Mouse (Mus musculus) midbrain, embryonic 10.5 days (tissue): ENCODE data around the gene Hao1. TPM values are rescaled to one million over a fixed set of nuclear protein-coding genes. Genes with fewer than 3 reads are reported as not detected.

Source experiments
- DNase-seq: peaks from one replicate; pipeline ENCODE4 v3.0.0-alpha.2; 2017; ENCODE audit warnings: low spot score
- H3K27ac ChIP-seq: fragments of 300-500 bp; sonication (generic); replicated peaks from 2 replicates; pipeline ENCODE4 v1.5.1; 2016; ENCODE audit warnings: mild to moderate bottlenecking
- H3K27me3 ChIP-seq: fragments of 300-500 bp; sonication (generic); 2 replicates; pipeline ENCODE4 v1.6.1; 2016; ENCODE audit warnings: low read depth, mild to moderate bottlenecking; ENCODE audit not compliant: poor library complexity, severe bottlenecking
- H3K36me3 ChIP-seq: fragments of 300-500 bp; sonication (generic); 2 replicates; pipeline ENCODE4 v1.6.1; 2016; ENCODE audit warnings: mild to moderate bottlenecking, moderate library complexity
- H3K4me1 ChIP-seq: fragments of 300-500 bp; sonication (generic); 2 replicates; pipeline ENCODE4 v1.6.1; 2016
- H3K4me3 ChIP-seq: fragments of 300-500 bp; sonication (generic); 2 replicates; pipeline ENCODE4 v1.5.1; 2016; ENCODE audit warnings: mild to moderate bottlenecking, moderate library complexity
- H3K9me3 ChIP-seq: fragments of 300-500 bp; sonication (generic); replicated peaks from 2 replicates; pipeline ENCODE4 v1.6.1; 2016; ENCODE audit warnings: mild to moderate bottlenecking
- WGBS: fragments of 180-500 bp; shearing (Covaris S2); methylation state at CpG from one replicate; pipeline ENCODE4 v1.1.7; 2016; 5-methylcytosine and 5-hydroxymethylcytosine counted together
- polyA plus RNA-seq: library from polyadenylated mRNA; unstranded; fragments of >200 nt; fragmentation: Nextera tagmentation; extraction: Ambion mirVana; gene quantifications from 2 replicates; pipeline ENCODE4 v1.2.1, GENCODE M21; 2016

Hao1 gene
- polyA plus RNA-seq, 1 experiment from 2014 or later: not detected

DNA sequence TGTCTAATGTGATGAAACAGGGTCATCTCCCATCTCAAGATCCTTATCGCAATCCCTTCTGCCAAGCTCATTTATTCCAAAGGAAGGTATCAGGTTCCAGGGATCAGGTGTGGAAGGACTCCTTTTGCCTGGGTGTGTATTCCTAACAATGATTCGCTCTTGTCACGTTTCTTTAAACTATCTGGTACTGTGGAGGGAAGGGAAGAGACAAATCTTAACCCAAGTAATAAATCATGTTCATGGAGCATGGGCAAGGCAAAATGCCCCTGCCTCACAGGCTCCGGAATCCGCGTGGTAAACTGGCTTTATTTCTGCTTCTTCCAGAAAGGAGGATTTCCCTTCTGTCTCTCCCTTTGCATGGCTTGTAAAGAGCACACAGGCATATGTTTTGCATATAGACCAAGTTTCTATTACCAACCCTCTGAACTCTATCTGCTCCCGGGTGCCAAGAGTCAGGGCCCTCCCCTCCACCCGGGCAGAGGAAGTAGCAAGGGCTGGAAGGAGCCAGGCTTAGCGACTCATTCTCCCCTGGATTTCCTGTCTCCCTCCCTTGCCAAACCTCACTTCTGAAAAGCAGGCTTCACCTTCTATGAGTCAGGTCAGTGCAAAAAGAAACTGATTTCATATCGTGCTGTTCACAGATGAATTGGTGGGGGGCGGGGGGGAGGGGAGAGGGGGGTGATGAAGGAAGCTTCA, 26.6 kb downstream of the Hao1 start:
- WGBS: 79% methylated on average over 11 of the region's 11 CpGs
- DNase-seq: no peak
- H3K36me3 ChIP-seq: no peaks in the 10 kb centered on the region
- no peaks in the 10 kb centered on the region for H3K9me3 ChIP-seq
- H3K4me1 ChIP-seq: no peaks in the 10 kb centered on the region
- H3K27me3 ChIP-seq: no peaks in the 10 kb centered on the region
- no peak overlapping the region for H3K27ac ChIP-seq
- no peak overlapping the region for H3K4me3 ChIP-seq

DNA sequence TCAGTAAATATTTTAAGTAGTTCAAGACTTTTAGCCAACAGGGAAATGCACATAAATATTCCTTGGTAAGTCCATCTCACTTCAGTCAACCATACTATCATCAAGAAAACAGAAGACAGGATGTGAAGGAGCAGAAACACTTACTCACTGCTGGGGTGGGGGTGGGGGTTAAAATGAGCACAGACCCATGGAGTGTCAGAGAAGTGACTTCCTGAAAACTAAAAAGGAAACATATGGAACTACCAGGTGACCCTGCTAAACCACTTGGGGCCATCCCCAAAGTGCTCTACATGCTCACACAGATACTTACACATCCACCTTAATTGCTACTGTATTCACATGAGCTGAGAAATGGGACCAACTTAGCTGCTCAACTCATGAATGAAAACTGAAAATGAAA, 36.1 kb downstream of the Hao1 start:
- DNase-seq: no peak
- Histone ChIP-seq H3K27ac (no peak overlapping the region), H3K9me3 (no peaks in the 10 kb centered on the region), H3K27me3 (no peaks in the 10 kb centered on the region), H3K36me3 (no peaks in the 10 kb centered on the region), H3K4me3 (no peak overlapping the region), H3K4me1 (no peaks in the 10 kb centered on the region)

DNA sequence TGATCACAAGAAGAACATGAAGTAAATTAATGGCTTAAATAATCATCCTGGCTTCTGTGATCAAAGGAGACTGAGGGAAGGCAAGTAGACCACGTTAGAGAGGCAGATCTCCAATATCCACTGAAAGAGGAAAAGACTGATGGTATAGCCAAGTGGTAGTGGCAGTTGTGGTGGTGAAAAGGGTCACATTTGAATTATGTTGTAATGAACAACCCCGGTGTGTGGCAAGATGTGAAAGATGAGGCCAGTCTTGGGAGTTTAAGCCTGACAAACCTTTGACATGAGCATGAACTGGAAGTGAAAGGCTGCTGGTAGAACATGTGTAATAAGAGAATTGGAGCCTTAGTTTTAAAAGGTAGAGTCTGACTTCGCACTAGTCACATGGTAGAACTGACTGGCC, 54.4 kb downstream of the Hao1 start:
- H3K36me3 ChIP-seq: no peaks in the 10 kb centered on the region
- H3K27ac ChIP-seq: no peak overlapping the region
- H3K27me3 ChIP-seq: no peaks in the 10 kb centered on the region
- WGBS: 81% methylated on average over 3 of the region's 3 CpGs
- no peaks in the 10 kb centered on the region for H3K4me1 ChIP-seq
- H3K4me3 ChIP-seq: no peak overlapping the region
- no peaks in the 10 kb centered on the region for H3K9me3 ChIP-seq
- no peak for DNase-seq

DNA sequence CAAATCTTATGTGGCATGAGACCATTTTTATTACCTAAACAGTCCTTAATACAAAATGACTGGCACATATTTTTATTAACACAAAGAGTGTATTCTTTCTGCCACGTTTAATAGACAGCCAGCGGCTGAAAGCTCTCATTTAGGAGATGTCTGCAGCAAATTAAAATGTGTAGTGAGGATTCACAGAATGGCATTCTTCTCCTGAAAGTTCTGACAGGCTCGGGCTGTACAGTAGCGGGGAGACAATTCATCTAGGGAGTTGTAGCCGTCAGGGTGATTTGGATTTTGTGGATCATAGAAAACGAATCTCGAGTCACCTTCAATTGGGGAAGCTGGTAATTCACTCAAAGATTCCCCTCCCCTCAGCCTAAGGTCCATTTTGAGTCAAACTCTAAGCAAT, 55.7 kb downstream of the Hao1 start:
- DNase-seq: no peak
- H3K36me3 ChIP-seq: no peaks in the 10 kb centered on the region
- 80% methylated on average over 7 of the region's 7 CpGs for WGBS
- no peak overlapping the region for H3K4me3 ChIP-seq
- H3K27me3 ChIP-seq: no peaks in the 10 kb centered on the region
- H3K27ac ChIP-seq: no peak overlapping the region
- no peaks in the 10 kb centered on the region for H3K9me3 ChIP-seq
- no peaks in the 10 kb centered on the region for H3K4me1 ChIP-seq

DNA sequence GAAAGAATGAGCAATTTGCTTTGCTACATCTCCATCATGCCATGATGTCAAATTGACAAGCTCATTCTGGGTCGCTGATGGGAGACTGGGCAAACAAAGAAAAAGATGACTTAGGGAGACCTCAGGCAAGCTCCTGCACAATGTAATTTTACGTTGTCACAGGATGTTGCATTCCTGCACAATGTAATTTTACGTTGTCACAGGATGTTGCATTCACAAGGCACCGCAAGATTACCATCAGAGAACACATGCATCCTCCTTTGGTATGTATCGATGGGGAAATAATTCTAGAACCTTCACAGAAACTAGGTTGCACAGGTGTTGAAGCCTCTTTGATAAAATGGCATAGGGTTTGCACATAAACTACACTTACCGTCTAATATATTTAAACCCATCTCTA, 65.5 kb downstream of the Hao1 start:
- DNase-seq: no peak
- 90% methylated on average over 6 of the region's 6 CpGs for WGBS

DNA sequence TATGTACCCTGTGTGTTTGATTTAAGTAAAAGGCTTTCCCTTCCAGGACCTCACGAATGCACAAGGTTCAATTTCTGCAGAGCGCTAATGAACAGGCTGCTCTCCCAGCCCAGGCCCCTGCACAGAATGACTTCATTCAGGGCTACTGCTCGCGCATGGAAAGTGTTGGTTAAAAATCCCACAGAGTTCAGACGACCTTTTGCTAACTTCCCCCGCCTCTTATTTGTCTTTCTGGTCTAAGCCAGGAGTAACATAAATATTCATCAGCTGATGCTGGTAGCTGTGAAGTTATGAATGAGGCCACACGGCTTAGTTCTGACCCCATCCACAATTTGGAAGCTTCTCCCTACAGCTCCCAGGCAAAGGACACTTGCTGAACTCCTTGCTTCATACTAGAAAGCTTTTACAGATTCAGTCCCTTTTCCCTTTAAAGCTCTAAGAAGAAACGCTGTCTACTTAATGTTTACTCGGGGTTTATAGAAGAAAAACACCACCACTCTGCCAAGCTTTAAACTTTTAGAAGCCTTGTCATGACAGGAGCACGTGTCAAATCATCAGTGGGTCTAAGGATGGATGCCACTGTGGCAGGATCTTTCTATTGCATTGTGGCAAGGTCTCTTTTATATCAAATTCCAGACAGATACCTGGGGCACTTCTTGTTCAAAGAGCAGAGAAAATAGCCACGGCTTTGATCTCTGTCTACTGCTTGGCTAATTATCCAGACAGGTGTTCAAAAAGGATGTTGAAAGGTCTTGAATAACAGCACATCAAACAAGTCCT, 67.9 kb downstream of the Hao1 start:
- Histone ChIP-seq H3K36me3 (no peaks in the 10 kb centered on the region), H3K27me3 (0 out of 2 replicates have a peak, but pooled peaks cover 3% of the 10 kb centered on the region), H3K9me3 (no peaks in the 10 kb centered on the region), H3K4me3 (no peak overlapping the region), H3K27ac (no peak overlapping the region), H3K4me1 (peaks cover 22% of the 10 kb centered on the region)
- DNase-seq: peak; percentile 30
- 44% methylated on average over 11 of the region's 11 CpGs for WGBS

More for the DNA sequence above, 65.5 kb downstream of the Hao1 start:
- Histone ChIP-seq H3K36me3 (no peaks in the 10 kb centered on the region), H3K27me3 (0 out of 2 replicates have a peak, but pooled peaks cover 3% of the 10 kb centered on the region), H3K4me3 (no peak overlapping the region), H3K27ac (no peak overlapping the region), H3K4me1 (peaks cover 22% of the 10 kb centered on the region), H3K9me3 (no peaks in the 10 kb centered on the region)

DNA sequence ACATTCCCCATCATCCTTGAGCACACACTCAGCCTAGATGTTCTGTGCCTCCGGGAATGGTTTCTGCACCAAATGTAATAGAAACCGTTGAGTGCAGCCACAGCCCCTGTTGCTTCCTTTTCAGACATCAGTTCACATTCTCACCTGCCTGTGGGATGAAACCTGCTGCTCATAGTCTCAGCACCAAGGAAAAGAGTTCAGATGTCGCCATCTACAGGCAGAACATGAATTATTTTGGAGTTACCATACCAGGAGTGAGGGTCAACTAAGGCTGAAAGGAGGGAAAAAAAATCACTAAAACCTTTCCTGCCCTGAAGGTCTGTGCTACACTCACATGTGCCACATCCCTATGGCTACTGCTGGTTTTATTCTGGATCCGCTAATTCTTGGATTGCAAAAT, 71.5 kb downstream of the Hao1 start:
- Histone ChIP-seq H3K4me3 (no peak overlapping the region), H3K4me1 (peaks cover 22% of the 10 kb centered on the region), H3K9me3 (no peaks in the 10 kb centered on the region), H3K36me3 (no peaks in the 10 kb centered on the region), H3K27me3 (0 out of 2 replicates have a peak, but pooled peaks cover 3% of the 10 kb centered on the region), H3K27ac (no peak overlapping the region)
- 44% methylated on average over 4 of the region's 4 CpGs for WGBS
- DNase-seq: no peak

DNA sequence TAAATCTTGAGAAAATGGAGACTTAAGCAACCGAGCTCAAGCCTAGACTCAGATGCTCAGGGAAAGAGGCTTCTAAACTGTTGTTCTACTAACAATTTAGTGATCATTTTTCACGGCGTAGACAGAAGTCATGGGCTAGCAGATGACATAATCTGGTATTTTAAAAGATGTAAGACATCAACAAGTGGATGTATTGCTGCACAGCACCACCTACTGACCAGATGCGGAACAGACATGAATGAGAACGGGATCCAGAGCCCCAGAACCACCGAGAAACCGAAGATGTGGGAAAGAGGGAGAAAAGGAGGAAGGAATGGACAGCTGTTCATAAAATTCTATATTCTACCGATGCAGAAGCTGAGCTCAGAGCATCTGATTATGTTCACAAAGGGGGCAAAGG, 72.4 kb downstream of the Hao1 start:
- 27% methylated on average over 8 of the region's 8 CpGs for WGBS

DNA sequence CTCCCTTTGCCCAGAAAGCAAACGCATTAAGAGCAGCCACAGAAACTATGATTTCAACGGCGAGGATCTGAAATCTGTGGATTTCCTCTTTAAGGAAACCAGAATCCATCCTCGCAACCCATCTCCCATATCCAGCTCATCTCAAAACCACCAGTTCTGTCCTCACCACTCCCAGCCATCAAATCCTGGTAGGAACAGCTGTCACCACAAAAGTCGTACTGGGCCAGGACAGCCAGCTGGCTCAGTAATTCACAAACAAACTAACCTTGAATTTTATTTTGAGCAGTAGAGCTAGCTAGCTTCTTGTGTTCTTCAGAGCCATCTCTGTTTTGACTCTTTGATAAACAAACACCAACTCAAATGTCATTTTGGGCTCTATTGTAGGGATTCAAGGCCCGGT, 73.0 kb downstream of the Hao1 start:
- no peaks in the 10 kb centered on the region for H3K36me3 ChIP-seq
- DNase-seq: no peak
- no peak overlapping the region for H3K27ac ChIP-seq
- no peaks in the 10 kb centered on the region for H3K9me3 ChIP-seq
- H3K4me1 ChIP-seq: peaks cover 11% of the 10 kb centered on the region
- H3K4me3 ChIP-seq: no peak overlapping the region
- WGBS: 92% methylated on average over 6 of the region's 6 CpGs
- H3K27me3 ChIP-seq: 0 out of 2 replicates have a peak, but pooled peaks cover 3% of the 10 kb centered on the region

More for the DNA sequence above, 72.4 kb downstream of the Hao1 start:
- Histone ChIP-seq H3K4me1 (peaks cover 16% of the 10 kb centered on the region), H3K9me3 (no peaks in the 10 kb centered on the region), H3K4me3 (no peak overlapping the region), H3K36me3 (no peaks in the 10 kb centered on the region), H3K27me3 (0 out of 2 replicates have a peak, but pooled peaks cover 3% of the 10 kb centered on the region), H3K27ac (no peak overlapping the region)
- DNase-seq: peak; percentile 62

DNA sequence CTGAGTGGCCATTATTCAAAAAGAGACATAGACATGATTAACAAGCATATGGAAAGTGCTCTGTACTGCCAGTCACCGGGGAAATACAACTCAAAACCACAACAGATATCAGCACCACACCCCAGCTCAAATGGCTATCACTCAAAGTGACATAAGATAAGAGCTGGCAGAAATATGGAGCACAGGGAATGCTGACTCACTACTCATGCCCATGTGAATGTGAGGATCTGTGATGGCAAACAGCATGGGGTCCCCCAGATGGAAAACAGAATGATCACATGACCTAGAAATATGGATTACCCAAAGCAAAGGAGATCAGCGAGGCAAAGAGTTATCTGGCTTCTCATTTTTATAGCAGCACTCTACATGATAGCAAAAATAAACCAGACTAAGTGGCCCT, 89.0 kb downstream of the Hao1 start:
- DNase-seq: no peak
- Histone ChIP-seq H3K27me3 (no peaks in the 10 kb centered on the region), H3K9me3 (no peaks in the 10 kb centered on the region), H3K4me3 (no peak overlapping the region), H3K36me3 (no peaks in the 10 kb centered on the region), H3K4me1 (no peaks in the 10 kb centered on the region), H3K27ac (no peak overlapping the region)
- WGBS: 94% methylated on average over 2 of the region's 2 CpGs

DNA sequence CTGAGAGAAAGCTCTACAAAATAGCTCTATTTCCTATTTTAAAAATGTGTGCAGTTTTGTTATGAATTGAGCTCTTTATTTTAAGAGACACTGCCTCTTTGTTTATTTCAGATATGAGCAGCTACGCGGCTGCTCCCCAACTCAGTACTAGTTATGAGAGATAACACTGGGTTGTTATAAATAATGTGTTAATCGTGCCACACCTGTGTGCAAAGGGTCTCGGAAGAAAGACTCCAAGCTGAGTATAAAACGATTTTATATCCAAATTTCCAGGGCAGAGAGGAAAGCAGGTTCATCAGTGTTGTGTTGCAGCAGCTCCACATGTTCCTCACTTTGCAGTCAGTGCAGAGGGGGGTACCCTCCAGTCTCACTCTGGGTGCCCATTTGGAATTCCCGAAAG, 91.8 kb downstream of the Hao1 start:
- no peaks in the 10 kb centered on the region for H3K27me3 ChIP-seq
- WGBS: 88% methylated on average over 6 of the region's 6 CpGs
- no peaks in the 10 kb centered on the region for H3K9me3 ChIP-seq
- no peak for DNase-seq
- H3K4me1 ChIP-seq: no peaks in the 10 kb centered on the region
- no peak overlapping the region for H3K4me3 ChIP-seq
- H3K36me3 ChIP-seq: no peaks in the 10 kb centered on the region
- H3K27ac ChIP-seq: no peak overlapping the region

DNA sequence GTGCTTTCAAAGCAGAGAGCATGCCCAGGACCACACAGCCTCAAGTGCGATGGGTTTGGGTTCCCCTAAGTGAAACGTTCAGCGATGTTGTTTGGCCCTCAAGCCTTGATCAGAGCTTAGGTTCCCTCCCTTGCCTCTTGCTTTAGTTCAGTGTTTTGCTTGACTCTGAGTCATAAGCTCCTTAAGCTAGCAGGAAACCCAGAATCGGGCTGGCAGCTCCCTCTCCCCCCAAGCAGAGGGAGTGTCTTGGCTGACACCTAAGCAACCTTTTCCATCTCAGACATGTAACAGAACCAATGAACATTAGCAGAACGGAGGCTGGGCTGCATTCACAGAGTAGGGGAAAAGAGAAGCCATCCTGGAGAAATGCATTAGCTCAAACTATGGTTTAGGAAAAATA, 93.3 kb downstream of the Hao1 start:
- no peaks in the 10 kb centered on the region for H3K36me3 ChIP-seq
- no peaks in the 10 kb centered on the region for H3K9me3 ChIP-seq
- no peaks in the 10 kb centered on the region for H3K27me3 ChIP-seq
- WGBS: 64% methylated on average over 5 of the region's 5 CpGs
- peaks cover 7% of the 10 kb centered on the region; the same call in 1 of the 2 replicates for H3K4me1 ChIP-seq
- H3K4me3 ChIP-seq: no peak overlapping the region
- no peak for DNase-seq
- H3K27ac ChIP-seq: no peak overlapping the region

DNA sequence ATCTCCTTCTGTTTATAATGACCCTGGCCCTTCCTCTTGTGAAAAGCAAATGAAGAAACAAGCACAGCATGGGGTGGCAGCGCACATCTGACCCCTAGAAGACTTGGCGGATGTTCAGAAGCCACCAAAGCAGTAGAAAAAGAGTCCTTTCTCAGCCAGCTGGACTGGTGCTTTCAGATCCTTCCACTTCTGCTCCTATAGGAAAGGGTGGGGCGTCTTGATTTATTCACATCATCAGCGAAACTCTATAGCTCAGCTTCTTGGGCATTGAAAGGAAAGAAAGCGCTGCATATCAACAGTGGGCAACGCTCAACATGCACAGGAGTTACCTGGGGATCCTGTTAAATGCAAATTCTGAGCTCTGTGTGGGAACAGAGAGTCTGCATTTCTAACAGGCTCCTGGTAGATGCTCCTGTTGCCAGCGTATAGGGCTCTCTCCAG, 98.1 kb downstream of the Hao1 start:
- H3K27me3 ChIP-seq: no peaks in the 10 kb centered on the region
- H3K9me3 ChIP-seq: no peaks in the 10 kb centered on the region
- DNase-seq: peak; percentile 21
- H3K4me3 ChIP-seq: no peak overlapping the region
- peaks cover 8% of the 10 kb centered on the region; the same call in 1 of the 2 replicates for H3K4me1 ChIP-seq
- no peak overlapping the region for H3K27ac ChIP-seq
- 15% methylated on average over 7 of the region's 7 CpGs for WGBS
- no peaks in the 10 kb centered on the region for H3K36me3 ChIP-seq
